Mouse (Mus musculus): ENCODE measurements around the gene Rab6b. TPM values are rescaled to one million over a fixed set of nuclear protein-coding genes. Genes with fewer than 3 reads are reported as not detected.

Gene Rab6b
- polyA plus RNA-seq, 1 experiment = not detected

DNA sequence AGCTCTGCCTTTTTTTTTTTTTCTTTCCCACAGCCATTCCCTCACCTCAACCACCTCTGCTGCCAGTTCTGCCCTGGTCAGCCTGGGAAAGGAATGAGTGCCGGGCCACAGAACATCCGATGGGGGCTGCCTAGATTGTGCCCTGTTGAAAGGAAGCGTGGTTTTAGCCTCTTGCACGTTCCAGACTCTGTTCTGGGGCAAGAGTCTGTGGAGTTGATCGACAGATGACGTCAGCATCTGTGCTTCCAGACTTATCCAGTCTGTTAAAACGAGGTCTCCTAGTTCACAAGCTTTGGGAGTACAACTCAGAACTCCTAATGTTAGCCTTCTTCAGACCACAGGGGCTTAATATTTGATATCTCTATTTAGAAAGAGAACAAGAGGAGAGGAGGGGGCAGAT, 122.5 kb downstream of the Rab6b start:
- TF ChIP-seq GATA1 (IDR thresholded peaks at IDR 0.05; ENCODE audit: low read length) = no peak

DNA sequence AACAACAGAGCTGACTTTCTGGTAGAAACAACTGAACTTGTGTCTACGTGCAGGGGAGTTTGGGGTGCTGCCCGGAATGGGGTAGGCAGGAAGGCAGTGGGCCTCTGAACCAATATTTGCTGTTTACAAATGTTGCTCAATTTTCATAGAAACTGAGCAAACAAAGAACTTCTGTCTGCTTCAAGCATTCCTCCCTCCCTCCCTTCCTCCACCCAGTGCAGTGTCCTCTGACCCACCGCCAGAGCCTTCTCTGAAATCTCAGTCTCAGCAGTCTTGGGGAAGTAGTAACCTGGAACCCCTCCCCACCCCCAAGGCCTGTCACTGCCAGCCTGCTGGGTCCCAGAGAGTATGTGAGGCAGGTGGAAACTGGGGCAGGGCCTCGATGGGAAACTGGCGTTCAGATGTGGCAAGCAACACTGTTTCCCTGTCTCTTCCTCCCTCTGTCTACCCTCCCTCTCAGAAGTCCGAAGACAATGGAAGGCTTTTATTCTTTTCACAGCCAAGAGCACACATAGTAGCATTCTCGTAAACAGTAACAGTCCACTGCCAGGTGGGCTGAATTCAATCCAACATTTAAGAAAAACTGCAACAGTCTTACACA, 123.1 kb downstream of the Rab6b start:
- no peak for TF ChIP-seq GATA1 (IDR thresholded peaks at IDR 0.05; ENCODE audit: low read length)

Other genes starting within 250 kb of the Rab6b start
- not detected in 2 replicates for gene Slco2a1, start 123.1 kb upstream of the Rab6b start, polyA plus RNA-seq (2012)
- gene Srprb, start 90.3 kb downstream of the Rab6b start, polyA plus RNA-seq (2012) = 13.2 and 25.4 TPM in 2 replicates
- not detected in 2 replicates for gene Gm20425, start 118.5 kb downstream of the Rab6b start, polyA plus RNA-seq (2012)
- gene Trf, start 118.7 kb downstream of the Rab6b start, polyA plus RNA-seq (2012) = not detected in 2 replicates
- 3.3 and 4.2 TPM in 2 replicates for gene 1300017J02Rik, start 193.3 kb downstream of the Rab6b start, polyA plus RNA-seq (2012)
- 45.7 and 55.1 TPM in 2 replicates for gene Topbp1, start 193.4 kb downstream of the Rab6b start, polyA plus RNA-seq (2012)

Measured in G1E-ER4 (cell line).